Mouse (Mus musculus) CH12.LX (cell line): ENCODE measurements around the gene Wtap. TPM values are rescaled to one million over a fixed set of nuclear protein-coding genes. Genes with fewer than 3 reads are reported as not detected.
"Not testable (repeated sequence)": the region's sequence is repeated elsewhere in the genome, so short reads cannot be mapped to it uniquely, and the experiment has no call there.

ENCODE experiments used
- DNase-seq: peaks from one replicate; pipeline ENCODE4 v3.0.0-alpha.2; 2013; ENCODE audit errors: extremely low read depth
- H3K27ac ChIP-seq: 2 replicates; pipeline ENCODE4 v1.5.1; 2012; ENCODE audit warnings: low read depth, mild to moderate bottlenecking, control low read depth, moderate library complexity; ENCODE audit not compliant: insufficient read depth
- H3K27me3 ChIP-seq: replicated peaks from 2 replicates; pipeline ENCODE3; 2012; ENCODE audit warnings: inconsistent platforms
- H3K36me3 ChIP-seq, 2 experiments: replicated peaks in 1 of 2; 2 replicates each; pipeline versions ENCODE3 to v1.6.1; 2012; ENCODE audit warnings: inconsistent platforms in 1 of 2, low read length in 1 of 2, mild to moderate bottlenecking in 1 of 2, mixed read lengths in 1 of 2, moderate library complexity in 1 of 2; ENCODE audit not compliant: control insufficient read depth in 1 of 2, insufficient read depth in 1 of 2
- H3K4me1 ChIP-seq, 2 experiments: 2 replicates each; pipeline ENCODE4 v1.6.1; 2012; ENCODE audit warnings: inconsistent platforms in 1 of 2, moderate library complexity in 1 of 2; ENCODE audit not compliant: insufficient read depth in 2 of 2, control insufficient read depth in 1 of 2
- H3K4me2 ChIP-seq: 2 replicates; pipeline ENCODE4 v1.6.1; 2012; ENCODE audit warnings: low read depth, mild to moderate bottlenecking, control low read depth; ENCODE audit not compliant: poor library complexity, insufficient read depth, severe bottlenecking
- H3K4me3 ChIP-seq, 3 experiments: fragments of 150-350 bp in 1 of 3; sonication (generic) in 1 of 3; replicated peaks in 1 of 3; 2 replicates each; pipeline versions ENCODE3 to v1.5.1; 2011 to 2012; ENCODE audit warnings: low read depth in 2 of 3, low read length in 2 of 3, mild to moderate bottlenecking in 2 of 3, moderate library complexity in 2 of 3, control low read depth in 1 of 3, improper control_type of control experiment in 1 of 3, inconsistent platforms in 1 of 3, mixed read lengths in 1 of 3; ENCODE audit not compliant: poor library complexity in 1 of 3
- H3K79me2 ChIP-seq: replicated peaks from 2 replicates; pipeline ENCODE4 v1.6.1; 2012; ENCODE audit warnings: mild to moderate bottlenecking, moderate library complexity; ENCODE audit not compliant: control insufficient read depth, poor library complexity, insufficient read depth, severe bottlenecking; ENCODE audit errors: extremely low read depth
- H3K9ac ChIP-seq: 2 replicates; pipeline ENCODE4 v1.6.1; 2012; ENCODE audit warnings: low read depth, mild to moderate bottlenecking, control low read depth, moderate library complexity; ENCODE audit not compliant: insufficient read depth
- H3K9me3 ChIP-seq: replicated peaks from 2 replicates; pipeline ENCODE3; 2012; ENCODE audit warnings: low read length, inconsistent platforms, mixed read lengths
- CHD1 ChIP-seq: IDR thresholded peaks from 2 replicates; pipeline ENCODE4 v1.6.1; 2012; ENCODE audit warnings: low read depth, low read length, improper control_type of control experiment, inconsistent platforms
- CHD2 ChIP-seq: IDR thresholded peaks from 2 replicates; pipeline ENCODE4 v1.6.1; 2011; ENCODE audit warnings: low read length, improper control_type of control experiment
- CTCF ChIP-seq, 2 experiments: IDR thresholded peaks in 1 of 2; conservative IDR thresholded peaks in 1 of 2; 2 replicates each; pipeline ENCODE4 v1.5.1; 2011 to 2012; ENCODE audit warnings: low read depth in 2 of 2, low read length in 2 of 2, improper control_type of control experiment in 1 of 2, inconsistent platforms in 1 of 2, mild to moderate bottlenecking in 1 of 2, moderate library complexity in 1 of 2
- E2F4 ChIP-seq: IDR thresholded peaks from 2 replicates; pipeline ENCODE4 v1.6.1; 2011; ENCODE audit warnings: low read depth, low read length, improper control_type of control experiment; ENCODE audit not compliant: insufficient replicate concordance
- ELF1 ChIP-seq: IDR thresholded peaks from 2 replicates; pipeline ENCODE4 v1.6.1; 2014; ENCODE audit warnings: low read depth, mild to moderate bottlenecking, inconsistent platforms, low read length, improper control_type of control experiment
- EP300 ChIP-seq: IDR thresholded peaks from 2 replicates; pipeline ENCODE4 v1.6.1; 2011; ENCODE audit warnings: low read length, improper control_type of control experiment
- ETS1 ChIP-seq: conservative IDR thresholded peaks from 2 replicates; pipeline ENCODE4 v1.6.1; 2012; ENCODE audit warnings: low read depth, mild to moderate bottlenecking, inconsistent platforms, low read length, improper control_type of control experiment, moderate library complexity
- GABPA ChIP-seq: IDR thresholded peaks from 2 replicates; pipeline ENCODE4 v1.6.1; 2012; ENCODE audit warnings: low read depth, low read length, improper control_type of control experiment, inconsistent platforms; ENCODE audit not compliant: insufficient replicate concordance
- HCFC1 ChIP-seq: IDR thresholded peaks from 2 replicates; pipeline ENCODE4 v1.6.1; 2012; ENCODE audit warnings: low read depth, mild to moderate bottlenecking, inconsistent platforms, low read length, improper control_type of control experiment
- JUN ChIP-seq: IDR thresholded peaks from 2 replicates; pipeline ENCODE4 v1.6.1; 2011; ENCODE audit warnings: low read depth, mild to moderate bottlenecking, low read length, improper control_type of control experiment, moderate library complexity; ENCODE audit not compliant: insufficient read depth
- JUND ChIP-seq: conservative IDR thresholded peaks from 2 replicates; pipeline ENCODE4 v1.6.1; 2011; ENCODE audit warnings: low read depth, low read length, improper control_type of control experiment
- KAT2A ChIP-seq: IDR thresholded peaks from 2 replicates; pipeline ENCODE4 v1.6.1; 2012; ENCODE audit warnings: low read length, improper control_type of control experiment, inconsistent platforms; ENCODE audit not compliant: insufficient replicate concordance
- MAX ChIP-seq: IDR thresholded peaks from 2 replicates; pipeline ENCODE4 v1.6.1; 2011; ENCODE audit warnings: low read length, improper control_type of control experiment
- MAZ ChIP-seq: IDR thresholded peaks from 2 replicates; pipeline ENCODE4 v1.6.1; 2012; ENCODE audit warnings: low read depth, mild to moderate bottlenecking, inconsistent platforms, low read length, improper control_type of control experiment, moderate library complexity
- MYC ChIP-seq: IDR thresholded peaks from 2 replicates; pipeline ENCODE4 v1.6.1; 2011; ENCODE audit warnings: low read depth, mild to moderate bottlenecking, improper control_type of control experiment, low read length
- NELFE ChIP-seq: IDR thresholded peaks from 2 replicates; pipeline ENCODE4 v1.6.1; 2011; ENCODE audit warnings: low read depth, low read length, improper control_type of control experiment
- NRF1 ChIP-seq: IDR thresholded peaks from 2 replicates; pipeline ENCODE4 v1.6.1; 2014; ENCODE audit warnings: low read depth, mild to moderate bottlenecking, inconsistent platforms, low read length, improper control_type of control experiment, moderate library complexity
- PAX5 ChIP-seq: IDR thresholded peaks from 2 replicates; pipeline ENCODE4 v1.6.1; 2012; ENCODE audit warnings: low read length, inconsistent platforms, mixed read lengths
- POLR2A ChIP-seq: IDR thresholded peaks from 2 replicates; pipeline ENCODE4 v1.6.1; 2011; ENCODE audit warnings: low read depth, mild to moderate bottlenecking, improper control_type of control experiment, low read length
- RCOR1 ChIP-seq: conservative IDR thresholded peaks from 2 replicates; pipeline ENCODE4 v1.6.1; 2012; ENCODE audit warnings: low read depth, mild to moderate bottlenecking, inconsistent platforms, low read length, improper control_type of control experiment
- SIN3A ChIP-seq: IDR thresholded peaks from 2 replicates; pipeline ENCODE4 v1.6.1; 2012; ENCODE audit warnings: low read length, improper control_type of control experiment, inconsistent platforms
- SMC3 ChIP-seq: IDR thresholded peaks from 2 replicates; pipeline ENCODE4 v1.6.1; 2011; ENCODE audit warnings: low read depth, low read length, improper control_type of control experiment
- TBP ChIP-seq: conservative IDR thresholded peaks from 2 replicates; pipeline ENCODE4 v1.6.1; 2011; ENCODE audit warnings: low read depth, low read length, improper control_type of control experiment
- TCF12 ChIP-seq: IDR thresholded peaks from 2 replicates; pipeline ENCODE4 v1.6.1; 2014; ENCODE audit warnings: low read depth, mild to moderate bottlenecking, inconsistent platforms, low read length, improper control_type of control experiment
- UBTF ChIP-seq: IDR thresholded peaks from 2 replicates; pipeline ENCODE4 v1.6.1; 2012; ENCODE audit warnings: low read depth, mild to moderate bottlenecking, inconsistent platforms, low read length, improper control_type of control experiment, moderate library complexity
- USF1 ChIP-seq: IDR thresholded peaks from 2 replicates; pipeline ENCODE4 v1.6.1; 2014; ENCODE audit warnings: low read depth, mild to moderate bottlenecking, inconsistent platforms, low read length, improper control_type of control experiment
- USF2 ChIP-seq: conservative IDR thresholded peaks from 2 replicates; pipeline ENCODE4 v1.6.1; 2011; ENCODE audit warnings: low read depth, low read length, improper control_type of control experiment
- ZC3H11A ChIP-seq: IDR thresholded peaks from 2 replicates; pipeline ENCODE4 v1.6.1; 2012; ENCODE audit warnings: low read depth, mild to moderate bottlenecking, inconsistent platforms, low read length, improper control_type of control experiment
- ZKSCAN1 ChIP-seq: IDR thresholded peaks from 2 replicates; pipeline ENCODE4 v1.6.1; 2012; ENCODE audit warnings: low read depth, inconsistent platforms, low read length, improper control_type of control experiment, borderline replicate concordance
- dilution Hi-C: fragments of 300-500 bp; cut with MboI; formaldehyde crosslinking; loops from 2 replicates; pipeline ENCODE4 v1.14.3; 2020; ENCODE audit warnings: low sequenced_read_pairs; ENCODE audit not compliant: extremely low pct_unique_long_range_greater_than_20kb, extremely low pct_ligation_motif_present
- in situ Hi-C: fragments of 300-500 bp; cut with MboI; formaldehyde crosslinking; loops from 3 replicates; pipeline ENCODE4 v1.14.3; 2019; ENCODE audit warnings: low sequenced_read_pairs, low pct_ligation_motif_present, low pct_unique_long_range_greater_than_20kb, mixed read lengths
- polyA plus RNA-seq: library from polyadenylated mRNA; unstranded; fragments of >175 nt; gene quantifications from 2 replicates; pipeline ENCODE4 v1.2.1, GENCODE M21; 2012; ENCODE audit warnings: low read depth; ENCODE audit not compliant: insufficient read length
- total RNA-seq, 2 experiments: library from RNA; depleted of rRNA; stranded (reverse); fragments of 300-350 nt in 1 of 2; fragments of >200 nt in 1 of 2; gene quantifications; 2 replicates each; pipeline ENCODE4 v1.2.3; 2012 to 2014

Gene Wtap
- total and polyA plus RNA-seq, 3 experiments: 54.1 to 129 (median 88.9) TPM

- peak; percentile 58; the same call in 1 of the 2 replicates for TF ChIP-seq MAZ
- peak; percentile 61 for TF ChIP-seq HCFC1
- TF ChIP-seq NRF1: peak; percentile 98
- no peak for TF ChIP-seq SMC3
- 0 out of 2 replicates have a peak, but pooled peaks have one; percentile 56 for TF ChIP-seq MAX
- no peak for TF ChIP-seq MYC
- no peak for TF ChIP-seq ETS1
- TF ChIP-seq ELF1: peak; percentile 3
- TF ChIP-seq CHD1: no peak
- TF ChIP-seq SIN3A: peak; percentile 85
- TF ChIP-seq PAX5: no peak
- 0 out of 2 replicates have a peak, but pooled peaks have one; percentile 19 for TF ChIP-seq KAT2A
- no peak for TF ChIP-seq USF2
- TF ChIP-seq E2F4: peak; percentile 58; the same call in 1 of the 2 replicates
- TF ChIP-seq UBTF: no peak
- TF ChIP-seq ZKSCAN1: no peak
- no peak for TF ChIP-seq USF1
- TF ChIP-seq NELFE: peak; percentile 89
- TF ChIP-seq JUND: no peak
These were observed 33.6 kb downstream of the Wtap start, which contains the start of gene Acat2 (continued) for GRCm38 (mm10) chr17:12960331-12960873.

- H3K27ac ChIP-seq, H3K79me2 ChIP-seq, H3K9me3 ChIP-seq, DNase-seq, dilution Hi-C loops, H3K9ac ChIP-seq, in situ Hi-C loops, H3K27me3 ChIP-seq: not testable (repeated sequence)
- H3K4me1 ChIP-seq: peaks cover 5 to 13% of the 10 kb centered on the region in 2 experiments; a peak in 3 of 4 replicates
- H3K4me3 ChIP-seq: peak overlapping the region in 1 of 3 experiments; percentile 20
- peak overlapping the region; percentile 56; the same call in 1 of the 2 replicates for H3K4me2 ChIP-seq
- H3K36me3 ChIP-seq: peaks cover 7 to 24% of the 10 kb centered on the region in 2 experiments
These were observed 34.6 kb downstream of the Wtap start for GRCm38 (mm10) chr17:12959377-12959776.

- H3K9me3 ChIP-seq: no peaks in the 10 kb centered on the region
- dilution Hi-C loops (no loop called here), in situ Hi-C loops (no loop called here)
These were observed 37.3 kb downstream of the Wtap start for GRCm38 (mm10) chr17:12956664-12957063.

More at GRCm38 (mm10) chr17:12956664-12957063, 37.3 kb downstream of the Wtap start:
- Histone ChIP-seq H3K79me2 (no peaks in the 10 kb centered on the region), H3K4me2 (no peak overlapping the region), H3K27ac (no peak overlapping the region), H3K4me1 (peaks cover 2 to 11% of the 10 kb centered on the region in 2 experiments; a peak in 2 of 4 replicates), H3K36me3 (peaks cover 23 to 40% of the 10 kb centered on the region in 2 experiments), H3K4me3 (no peak overlapping the region), H3K27me3 (no peaks in the 10 kb centered on the region), H3K9ac (no peak overlapping the region)
- no peak for DNase-seq
- TF ChIP-seq CTCF (conservative IDR thresholded peaks at IDR 0.05 in 1 of 2, IDR thresholded peaks at IDR 0.05 in 1 of 2; ENCODE audit: low read depth in 2 of 2, low read length in 2 of 2) (no peak), TCF12 (no peak), GABPA (no peak), NRF1 (no peak), PAX5 (no peak), TBP (no peak), RCOR1 (no peak), EP300 (no peak), ELF1 (no peak), E2F4 (no peak), JUN (no peak), CHD2 (no peak), ZC3H11A (no peak), MAZ (no peak), POLR2A (no peak), HCFC1 (no peak)
